Mouse (Mus musculus): ENCODE measurements around the gene Prb1. TPM values are rescaled to one million over a fixed set of nuclear protein-coding genes. Genes with fewer than 3 reads are reported as not detected.

Gene Prb1
- not detected for polyA plus RNA-seq (2017; shearing (Covaris generic))

DNA sequence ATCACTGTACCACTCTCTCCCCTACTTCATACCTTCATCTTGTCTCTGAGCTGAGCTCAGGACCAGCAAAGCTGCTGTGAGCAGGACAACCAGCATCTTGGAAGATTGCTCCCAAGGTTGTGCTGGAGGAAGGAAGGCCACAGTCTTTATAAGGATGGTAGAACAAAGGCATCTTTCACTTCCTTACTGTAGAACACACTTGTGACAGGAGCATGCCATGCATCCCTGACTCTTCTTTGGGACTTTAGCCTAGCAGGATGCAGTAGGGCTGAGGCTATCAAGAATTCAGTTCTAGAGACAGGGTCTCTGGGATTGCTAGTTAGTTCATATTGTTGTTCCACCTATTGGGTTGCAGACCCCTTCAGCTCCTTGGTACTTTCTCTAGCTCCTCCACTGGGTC is at the start of gene Prb1:
Prb1 (minus strand) TSS at position 101 of the 400 bp plus-strand sequence.

Other genes starting within 250 kb of the Prb1 start
- gene Prpmp5, start 104.2 kb upstream of the Prb1 start, polyA plus RNA-seq (2017; shearing (Covaris generic)): not detected
- not detected for gene Gm8882, start 153.6 kb upstream of the Prb1 start, polyA plus RNA-seq (2017; shearing (Covaris generic))